Mouse (Mus musculus): Measurements from ENCODE around the gene Mki67. TPM values are rescaled to one million over a fixed set of nuclear protein-coding genes. Genes with fewer than 3 reads are reported as not detected.

The Mki67 gene
- total RNA-seq, 1 experiment from 2014 or later: 2.9 TPM

DNA sequence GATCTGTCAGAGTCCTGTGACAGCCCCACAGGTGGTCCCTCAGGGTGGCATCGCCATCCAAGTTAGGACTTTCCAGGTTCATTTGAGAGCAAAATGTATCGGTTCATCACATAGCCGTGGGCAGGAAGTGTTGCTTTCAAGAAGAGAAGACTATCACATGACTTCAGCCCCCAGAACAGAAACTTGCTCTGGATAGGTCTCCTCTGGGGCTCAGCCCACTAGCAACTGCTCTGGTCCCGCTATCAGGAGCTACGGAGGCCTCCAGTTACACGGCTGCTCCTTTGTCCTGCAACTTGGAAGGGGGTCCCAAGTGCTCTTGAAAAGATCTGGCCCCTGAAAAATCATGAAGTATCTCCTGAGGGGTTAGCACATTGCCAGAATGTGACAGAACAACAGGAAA is 69.2 kb downstream of the Mki67 start:
- ATAC-seq (replicated peaks; ENCODE audit: insufficient number of reproducible peaks, low FRiP score, low TSS enrichment, poor library complexity, severe bottlenecking): no peak

DNA sequence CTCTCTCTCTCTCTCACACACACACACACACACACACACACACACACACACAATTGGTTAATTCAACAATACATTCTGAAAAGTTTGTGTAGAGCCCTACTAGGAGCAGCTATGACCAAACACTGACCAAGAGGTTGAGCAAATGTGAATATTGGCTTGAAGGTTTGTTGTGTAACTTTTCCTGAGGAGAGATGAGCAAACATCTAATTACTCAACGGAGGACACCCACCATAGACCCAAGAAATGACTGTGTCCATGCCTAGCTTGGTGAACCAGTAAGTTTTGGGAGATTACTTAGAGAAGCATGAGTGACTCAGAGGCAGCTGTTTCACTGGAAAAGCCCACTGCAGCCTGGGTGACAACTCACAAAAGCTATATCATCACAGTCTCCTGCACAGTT is 71.7 kb downstream of the Mki67 start:
- ATAC-seq (replicated peaks; ENCODE audit: insufficient number of reproducible peaks, low FRiP score, low TSS enrichment, poor library complexity, severe bottlenecking): no peak

DNA sequence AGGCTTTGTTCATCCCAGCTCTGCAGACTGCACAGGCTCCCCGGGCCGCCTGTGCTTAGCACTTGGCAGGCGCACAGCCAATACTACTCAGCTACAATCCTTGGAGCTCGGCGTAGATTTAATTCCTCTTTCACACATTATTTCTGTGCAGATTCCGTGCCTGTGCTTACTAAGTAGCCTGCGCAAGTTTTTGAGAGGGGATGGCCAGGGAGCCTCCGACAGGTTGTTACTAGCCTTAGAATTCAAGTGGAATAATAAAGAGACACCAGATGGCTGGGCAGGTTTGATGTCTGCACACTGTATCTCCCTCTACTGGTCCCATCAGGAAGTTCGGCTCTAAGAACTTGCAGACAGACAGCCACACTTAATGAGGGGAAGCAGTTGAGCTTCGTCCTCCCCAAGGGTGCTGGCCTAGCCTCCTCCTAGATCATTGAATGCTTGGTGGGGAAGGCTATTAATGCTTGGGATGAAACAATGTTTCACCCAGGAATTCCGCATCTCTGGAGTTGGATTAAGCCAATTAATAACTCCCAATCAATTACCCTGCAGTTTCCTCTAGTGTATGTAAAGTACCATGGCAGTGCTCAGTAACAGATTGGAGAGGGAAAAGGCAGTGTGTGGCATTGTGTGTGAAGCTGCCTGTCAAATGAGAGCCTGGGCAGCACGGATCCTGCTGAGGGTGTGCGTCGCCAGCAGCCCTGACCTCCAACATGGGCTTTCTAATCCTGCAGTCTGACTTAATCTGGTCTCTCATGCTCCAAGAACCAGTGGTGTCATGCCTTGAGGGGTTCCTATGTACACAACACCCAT is 74.3 kb downstream of the Mki67 start:
- peak; percentile 59; the same call in 1 of the 2 replicates for ATAC-seq (replicated peaks; ENCODE audit: insufficient number of reproducible peaks, low FRiP score, low TSS enrichment, poor library complexity, severe bottlenecking)

Other genes starting within 250 kb of the Mki67 start
- not detected in 3 replicates for gene Clrn3, start 187.7 kb downstream of the Mki67 start, total RNA-seq (2017)
- 157 to 186 TPM (median 183 TPM) in 3 replicates for gene Ptpre, start 178.9 kb downstream of the Mki67 start, total RNA-seq (2017)

Measured in monocyte, adult 5-6 weeks (primary cell).